Mouse (Mus musculus) thymus, postnatal 25 days (tissue): Measurements from ENCODE around the gene Kmt2d.
A peak's percentile ranks its signal among the peaks of the same experiment; 100 is the strongest.

Source experiments
- DNase-seq: peaks from one replicate; pipeline ENCODE4 v3.0.0; 2022

The Kmt2d gene

DNA sequence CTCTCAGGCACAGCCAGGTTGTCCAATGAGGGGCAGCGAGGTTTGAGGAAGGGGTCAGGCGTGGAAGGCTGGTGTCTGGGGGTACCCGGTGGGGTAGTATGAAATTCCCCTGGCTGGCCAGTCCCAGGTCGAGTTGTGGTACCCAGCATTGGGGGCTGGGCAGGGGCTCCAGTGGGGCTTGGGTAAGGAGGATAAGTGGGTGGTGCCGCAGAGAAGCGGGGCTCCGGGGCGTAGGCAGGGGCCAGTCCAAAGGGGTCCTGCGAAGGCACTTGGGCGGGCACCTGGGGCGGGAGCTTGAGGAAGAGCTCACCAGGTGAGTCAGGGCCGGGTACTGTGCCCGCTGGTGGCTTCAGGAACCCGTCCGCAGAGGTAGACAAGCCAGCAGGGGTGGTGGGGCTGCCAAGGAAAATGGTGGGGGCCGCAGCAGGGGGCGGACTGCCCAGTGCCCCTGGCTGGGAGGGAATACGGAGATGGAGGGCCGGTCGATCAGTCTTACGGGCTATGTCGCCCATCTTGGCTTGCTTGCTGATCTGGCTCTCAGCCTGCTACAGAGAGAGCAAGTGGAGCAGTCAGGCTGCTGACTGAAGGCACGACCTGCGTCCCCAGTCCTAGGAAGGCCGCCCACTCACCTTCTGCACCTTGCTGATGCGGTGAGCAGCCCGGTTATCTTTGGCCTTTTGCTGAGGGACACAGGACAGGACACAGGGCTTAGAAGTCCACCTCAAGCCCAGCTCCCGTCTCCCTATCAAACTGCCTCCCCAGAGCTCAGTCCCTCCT lies 17.7 kb downstream of the Kmt2d start:
- no peak for DNase-seq

- DNase-seq, result no peak
Observed at GRCm38 (mm10) chr15:98852733-98853132, 18.3 kb downstream of the Kmt2d start.

DNA sequence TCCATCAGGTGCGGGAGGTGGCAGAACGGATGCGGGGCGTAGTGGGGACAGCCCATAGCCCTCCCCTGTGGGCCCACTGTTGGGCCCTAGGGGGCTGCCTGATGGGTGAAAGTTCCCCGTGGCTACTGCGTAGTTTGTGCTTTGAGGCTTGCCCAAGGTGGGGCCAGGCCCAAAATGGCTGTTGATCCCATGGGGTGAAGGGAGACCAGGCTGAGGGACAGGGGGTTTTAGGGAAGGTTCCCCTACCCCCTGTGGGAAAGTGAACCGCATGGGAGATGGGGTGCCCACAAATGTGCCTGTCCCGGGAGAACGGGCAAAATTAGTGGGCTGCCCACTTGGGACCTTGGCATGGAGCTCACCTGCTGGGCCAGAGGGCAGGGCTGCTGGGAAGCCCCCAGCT lies 18.9 kb downstream of the Kmt2d start:
- DNase-seq, result no peak

DNA sequence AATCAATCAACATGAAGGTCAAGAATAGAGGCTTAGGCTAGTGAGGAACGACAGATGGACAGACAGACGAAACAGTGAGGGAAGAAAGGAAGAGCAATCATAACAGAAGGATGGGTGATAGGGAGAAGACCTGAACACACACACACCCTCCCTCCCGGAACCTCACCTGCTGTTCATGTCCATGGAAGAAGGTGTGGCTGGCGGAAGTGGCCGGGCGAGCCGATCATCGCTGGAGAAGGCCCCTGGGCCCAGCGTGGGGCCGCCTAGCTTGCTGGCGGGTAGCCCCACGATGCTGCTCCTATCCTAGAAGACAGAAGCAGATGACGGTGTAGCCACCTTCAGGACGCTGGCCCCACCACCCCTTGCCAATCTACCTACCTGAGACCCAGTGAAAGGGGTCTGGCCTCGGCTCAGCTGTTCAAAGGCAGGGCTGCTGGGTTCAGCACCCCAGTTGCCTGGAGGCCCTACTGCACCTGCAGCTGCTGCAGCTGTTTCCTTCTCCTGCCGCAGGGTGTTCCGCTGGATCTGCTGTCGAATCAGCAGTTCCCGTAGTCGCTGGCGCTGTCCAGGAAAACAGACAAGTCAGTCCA lies 19.7 kb downstream of the Kmt2d start:
- DNase-seq, result no peak

DNA sequence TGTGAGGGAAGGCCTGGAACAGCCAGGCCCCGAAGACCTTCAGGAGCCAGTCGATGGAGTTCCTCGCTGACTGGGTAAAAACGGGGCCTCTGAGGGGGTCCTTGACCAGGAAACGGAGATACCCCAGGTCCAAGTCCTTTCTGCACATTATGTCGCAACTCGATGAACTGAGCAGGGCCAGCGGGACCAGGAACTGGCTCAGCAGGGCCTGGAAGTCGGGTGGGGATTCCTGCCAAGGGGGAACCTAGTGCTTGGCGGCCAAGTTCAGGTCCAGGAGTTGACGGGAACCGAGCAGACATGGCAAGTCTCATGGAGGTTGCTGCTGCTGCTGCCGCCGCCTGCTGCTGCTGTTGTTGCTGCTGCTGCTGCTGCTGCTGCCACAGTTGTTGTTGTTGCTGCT lies 20.3 kb downstream of the Kmt2d start:
- no peak for DNase-seq

- DNase-seq, result no peak
Observed at GRCm38 (mm10) chr15:98849956-98850600, 20.9 kb downstream of the Kmt2d start.

DNA sequence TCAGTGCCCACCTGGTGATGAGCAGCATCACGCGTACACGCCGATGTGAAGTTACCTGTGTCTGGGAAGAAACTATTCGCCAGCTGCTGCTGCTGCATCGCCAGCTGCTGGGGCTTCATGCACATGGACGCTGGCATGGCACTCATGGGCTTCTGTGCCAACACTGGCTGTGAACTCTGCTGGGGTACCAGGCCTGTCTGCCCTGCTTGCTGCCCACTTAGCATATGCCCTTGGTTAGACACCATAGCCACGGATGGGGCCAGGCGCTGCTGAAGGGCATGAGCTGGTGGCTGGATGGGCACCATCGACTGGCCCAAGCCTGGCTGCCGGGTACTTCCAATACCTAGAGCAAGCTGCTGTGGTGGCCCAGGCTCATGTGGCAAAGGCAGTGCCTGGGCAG lies 21.8 kb downstream of the Kmt2d start:
- no peak for DNase-seq

DNA sequence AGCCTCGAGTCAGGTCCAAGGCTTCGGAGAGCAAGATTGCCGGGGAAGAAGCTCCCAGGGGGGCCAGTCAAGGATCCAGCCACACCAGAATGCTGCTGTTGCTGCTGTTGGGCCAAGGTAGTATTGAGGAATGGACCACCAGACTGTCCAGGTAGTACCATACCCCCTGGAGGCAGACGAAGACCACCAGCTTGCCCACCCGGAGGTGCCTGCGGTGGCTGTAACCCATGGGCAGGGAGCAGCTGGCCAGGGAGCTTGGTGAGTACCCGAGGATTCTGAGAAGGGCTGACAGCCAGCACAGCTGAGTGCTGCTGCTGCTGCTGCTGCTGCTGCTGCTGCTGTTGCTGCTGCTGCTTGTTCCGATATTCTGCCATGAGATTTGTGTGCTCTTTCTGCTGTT lies 24.9 kb downstream of the Kmt2d start:
- no peak for DNase-seq

- no peak for DNase-seq
Observed at GRCm38 (mm10) chr15:98845149-98845548, 25.9 kb downstream of the Kmt2d start.

DNA sequence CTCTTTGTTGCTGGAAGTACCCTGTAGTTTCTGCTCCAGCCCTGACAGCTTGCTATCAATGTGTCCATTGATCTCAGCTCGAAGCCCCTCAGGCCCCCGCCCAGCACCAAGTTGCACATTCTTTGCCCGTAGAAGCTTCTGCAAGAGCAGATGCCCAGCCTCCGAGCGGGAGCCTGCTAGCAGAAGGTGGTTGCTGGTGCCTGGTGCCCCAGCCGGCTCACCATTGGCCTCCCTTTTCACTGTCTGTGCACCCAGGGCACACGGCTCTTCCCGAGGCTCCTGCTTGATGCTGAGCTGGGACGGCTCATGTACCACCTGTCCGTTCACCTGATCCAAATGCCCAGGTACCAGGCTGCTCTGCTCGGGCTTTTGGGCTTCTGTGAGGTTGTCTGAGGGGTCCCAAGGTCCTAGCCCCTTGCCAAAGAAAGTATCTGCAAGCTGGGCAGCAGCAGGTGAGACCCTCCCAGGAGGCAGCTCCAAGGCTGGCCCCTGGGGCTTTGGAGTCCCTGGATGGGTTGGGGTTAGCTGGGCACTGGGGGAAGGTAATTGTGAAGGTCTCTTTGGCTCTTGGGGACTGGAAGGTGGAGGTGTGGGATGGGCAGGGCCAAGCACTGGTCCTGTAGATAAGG lies 27.3 kb downstream of the Kmt2d start:
- DNase-seq, result no peak

- no peak for DNase-seq
Observed at GRCm38 (mm10) chr15:98839671-98840585, 31.1 kb downstream of the Kmt2d start.

DNA sequence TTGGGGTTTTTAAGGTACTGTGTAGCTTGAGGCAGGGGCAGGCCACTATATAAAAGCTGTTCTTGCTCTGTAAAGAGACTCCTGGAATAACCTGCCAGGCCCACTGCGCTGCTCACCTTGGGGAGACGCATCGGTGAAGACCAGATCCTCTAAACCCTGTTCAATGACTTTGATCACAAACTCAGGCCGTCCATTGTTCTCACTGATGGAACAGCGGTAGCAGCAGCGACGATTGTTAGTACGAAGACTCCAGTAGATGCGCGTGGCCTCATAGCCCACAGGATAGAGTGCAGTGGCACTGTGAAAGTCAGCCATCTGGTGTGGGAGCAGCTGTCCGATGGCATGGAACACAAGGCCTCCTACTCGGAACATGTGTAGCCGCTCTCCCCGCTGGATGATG lies 31.8 kb downstream of the Kmt2d start:
- no peak for DNase-seq

GRCm38 (mm10) chr15:98837743-98838103 lies 33.3 kb downstream of the Kmt2d start:
- DNase-seq, result no peak

DNA sequence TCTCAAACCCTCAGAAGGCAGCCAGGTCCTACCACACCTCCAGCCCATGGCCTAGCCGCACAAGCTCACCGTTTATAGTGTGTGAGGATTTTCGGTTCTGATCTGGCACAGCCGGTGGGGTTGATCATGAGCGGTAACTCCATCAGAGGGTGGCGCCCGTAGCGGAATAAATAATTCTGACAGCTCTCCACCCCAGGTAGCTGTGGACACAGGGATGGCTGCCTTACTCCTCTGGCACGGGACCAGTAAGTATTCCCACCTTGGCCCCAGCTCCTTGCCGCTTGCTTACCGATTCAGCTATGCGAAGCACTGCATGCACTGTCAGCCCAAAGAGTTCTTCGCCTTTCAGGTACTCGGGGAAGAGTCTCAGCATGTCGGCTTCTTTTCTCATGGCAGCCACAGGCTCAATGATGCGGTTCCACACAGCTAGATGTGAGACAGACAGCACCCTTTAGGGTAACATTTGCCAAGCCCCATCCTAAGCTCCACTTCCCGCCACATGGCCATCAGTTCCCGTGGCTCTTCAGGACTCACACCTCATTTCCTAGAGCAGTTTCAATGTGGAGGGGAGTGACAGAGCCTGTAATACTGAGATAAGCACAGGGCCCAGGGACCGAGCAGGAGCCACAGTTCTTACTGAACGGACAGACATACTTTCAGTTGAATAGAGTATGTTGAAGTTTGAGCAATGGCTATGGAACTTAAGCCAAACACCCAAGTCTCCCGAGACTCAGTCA lies 33.8 kb downstream of the Kmt2d start:
- no peak for DNase-seq

DNA sequence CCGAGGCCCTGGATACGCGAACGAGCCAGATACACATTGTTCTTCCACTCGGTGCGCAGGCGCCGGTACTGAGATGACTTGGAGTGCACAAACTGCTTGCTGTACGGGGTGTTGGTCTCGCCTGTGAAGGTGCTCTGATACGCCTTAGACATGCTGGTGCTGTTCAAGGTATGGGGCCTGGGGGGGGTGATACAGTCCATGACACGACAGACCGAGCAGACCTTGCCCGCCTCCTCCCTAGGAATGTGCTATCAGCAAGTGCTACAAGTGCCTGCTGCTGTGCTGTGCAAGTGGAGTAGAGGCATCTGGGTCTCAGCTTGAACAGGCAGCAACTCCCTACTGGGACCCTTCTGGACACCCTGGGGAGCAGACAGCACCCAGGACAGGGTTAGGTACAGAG lies 35.7 kb downstream of the Kmt2d start:
- DNase-seq, result no peak

- no peak for DNase-seq
Observed at GRCm38 (mm10) chr15:98834059-98834458, 36.9 kb downstream of the Kmt2d start.

DNA sequence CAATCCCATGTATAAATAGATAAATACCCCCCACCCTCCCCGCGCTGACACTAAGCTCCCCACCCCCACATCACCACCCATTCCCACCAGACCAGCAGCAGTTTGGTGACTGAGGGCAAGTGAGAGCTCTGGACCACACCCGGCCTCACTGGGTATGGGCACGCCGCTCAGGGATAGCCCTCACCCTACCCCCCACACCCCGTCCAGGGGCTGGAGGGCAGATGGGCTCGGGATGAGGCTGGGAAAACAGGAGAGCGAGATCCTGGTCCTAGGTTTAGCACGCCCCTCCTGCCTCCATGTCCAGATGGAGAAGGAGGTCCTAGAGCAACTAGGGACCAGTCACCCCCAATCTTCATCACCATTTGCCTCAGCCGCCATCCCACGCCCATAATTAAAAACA lies 37.7 kb downstream of the Kmt2d start:
- DNase-seq, result no peak

- peak; percentile 71 for DNase-seq
Observed at GRCm38 (mm10) chr15:98832161-98833058, 38.6 kb downstream of the Kmt2d start.

- DNase-seq, result no peak
Observed at GRCm38 (mm10) chr15:98831684-98832035, 39.3 kb downstream of the Kmt2d start.

DNA sequence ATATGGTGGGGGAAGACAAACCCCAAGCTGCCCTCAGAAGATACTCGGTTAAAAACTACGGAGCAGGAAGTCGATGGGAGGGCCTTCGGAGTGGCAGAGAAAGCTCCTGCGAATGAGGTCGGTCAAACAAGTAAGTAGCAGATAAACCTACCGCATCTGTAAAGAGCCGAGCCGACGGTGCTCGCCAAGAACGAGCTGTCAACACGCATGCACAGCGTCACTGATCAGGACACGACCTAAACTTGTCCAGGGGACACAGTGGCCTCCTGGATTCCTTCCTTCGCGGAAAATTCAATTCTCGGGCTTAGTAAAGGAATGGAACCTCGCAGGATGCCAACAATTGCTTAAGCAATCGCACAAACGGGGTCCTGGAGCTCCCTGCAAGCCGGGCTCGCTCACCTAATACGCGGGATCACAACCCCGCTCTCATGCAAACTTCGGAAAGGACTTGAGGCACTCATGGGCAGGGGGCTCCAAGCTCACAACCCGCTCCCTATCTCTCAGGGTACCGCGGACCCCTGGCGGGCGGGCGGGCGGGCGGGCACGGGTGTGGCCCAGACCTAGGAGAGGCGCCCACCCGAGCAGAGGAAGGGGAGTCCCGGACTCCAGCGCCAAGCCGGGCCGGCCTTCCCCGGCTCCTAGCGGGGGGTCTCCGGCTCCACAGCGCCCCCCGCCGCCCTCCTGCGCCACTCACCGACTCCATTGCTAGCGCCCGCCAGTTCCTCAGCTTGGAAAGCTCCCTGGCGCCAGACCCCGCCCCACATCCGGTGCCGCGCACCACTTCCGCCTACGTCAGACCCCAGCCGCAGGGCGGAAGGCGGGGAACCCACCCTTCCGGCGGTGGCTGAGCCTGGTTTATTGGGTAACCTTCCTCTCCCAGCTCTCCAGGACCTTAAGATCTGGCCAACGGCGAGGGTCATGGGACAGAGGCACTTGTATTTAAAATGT lies 40.0 kb downstream of the Kmt2d start, which contains the start of gene Prkag1:
Gene Prkag1 (minus strand): TSS at position 786 of the 948 bp plus-strand sequence.
- peak; percentile 99 for DNase-seq
